Comparison of ENCODE assay signal across 16 mouse cellular contexts in genomic region chr7:120960601-120961000, GRCm38 (mm10). TPM values are rescaled to one million over a fixed set of nuclear protein-coding genes. Genes with fewer than 3 reads are reported as not detected.
DNase-seq lines count a peak whose midpoint lies in the region; ATAC-seq and TF ChIP-seq lines count a peak whose summit lies in the region.
"Had no signal": no experiment of that assay in that cellular context is flagged by ENCODE, and none has a peak within 500 bp of the region (broad histone marks: within the 10 kb centered on the region; RNA-seq: fewer than 3 reads in every experiment).

No protein-coding gene starts in this region.

- H3K27me3 ChIP-seq in intestine, embryonic 14.5 days (replicated peaks; ENCODE audit: control insufficient read depth, insufficient read depth, low read length), result no peaks in the 10 kb centered on the region
- no peaks in the 10 kb centered on the region for H3K27me3 ChIP-seq in intestine, embryonic 15.5 days (replicated peaks)
- no peaks in the 10 kb centered on the region for H3K27me3 ChIP-seq in lung, postnatal 0 days (replicated peaks; ENCODE audit: insufficient read depth, low read length)
- no peaks in the 10 kb centered on the region for H3K27me3 ChIP-seq in intestine, embryonic 16.5 days (replicated peaks; ENCODE audit: control insufficient read depth, insufficient read depth, low read length)
- H3K27me3 ChIP-seq: limb, embryonic 15.5 days had no signal

- H3K4me3 ChIP-seq in intestine, embryonic 14.5 days (ENCODE audit: low read depth, low read length), result no peak overlapping the region
- H3K4me3 ChIP-seq in intestine, embryonic 15.5 days (replicated peaks), result no peak overlapping the region
- H3K4me3 ChIP-seq in lung, postnatal 0 days (ENCODE audit: low read depth, low read length), result no peak overlapping the region
- no peak overlapping the region for H3K4me3 ChIP-seq in intestine, embryonic 16.5 days (ENCODE audit: low read length)
- H3K4me3 ChIP-seq: left cerebral cortex, adult 2 months; limb, embryonic 15.5 days had no signal

- no peak for ATAC-seq in intestine, embryonic 14.5 days (replicated peaks; ENCODE audit: low FRiP score, low TSS enrichment, low read depth)
- ATAC-seq in intestine, embryonic 15.5 days, result no peak; the same call in 1 of the 2 replicates
- no peak for ATAC-seq in lung, postnatal 0 days
- peak; percentile 44; the same call in 1 of the 2 replicates for ATAC-seq in intestine, embryonic 16.5 days
- ATAC-seq: inflammation-experienced regulatory T-cells, adult 6 months had no signal

- H3K36me3 ChIP-seq in intestine, embryonic 14.5 days (ENCODE audit: control insufficient read depth, insufficient read depth, low read length), result peaks cover 53% of the 10 kb centered on the region
- peaks cover 19% of the 10 kb centered on the region for H3K36me3 ChIP-seq in intestine, embryonic 15.5 days
- H3K36me3 ChIP-seq in lung, postnatal 0 days (ENCODE audit: insufficient read depth, low read length), result no peaks in the 10 kb centered on the region; the same call in 1 of the 2 replicates
- 0 out of 2 replicates have a peak, but pooled peaks cover 11% of the 10 kb centered on the region for H3K36me3 ChIP-seq in intestine, embryonic 16.5 days (ENCODE audit: control insufficient read depth, insufficient read depth, low read length)

- H3K9me3 ChIP-seq in intestine, embryonic 14.5 days (ENCODE audit: control insufficient read depth, low read length), result no peaks in the 10 kb centered on the region
- no peaks in the 10 kb centered on the region for H3K9me3 ChIP-seq in intestine, embryonic 15.5 days
- H3K9me3 ChIP-seq in lung, postnatal 0 days (ENCODE audit: low read length), result no peaks in the 10 kb centered on the region
- H3K9me3 ChIP-seq in intestine, embryonic 16.5 days (ENCODE audit: control insufficient read depth, low read length), result no peaks in the 10 kb centered on the region
- H3K9me3 ChIP-seq: limb, embryonic 15.5 days had no signal

- H3K27ac ChIP-seq in intestine, embryonic 14.5 days (ENCODE audit: low read depth), result no peak overlapping the region
- no peak overlapping the region for H3K27ac ChIP-seq in intestine, embryonic 15.5 days
- no peak overlapping the region for H3K27ac ChIP-seq in lung, postnatal 0 days (ENCODE audit: low read length)
- no peak overlapping the region for H3K27ac ChIP-seq in intestine, embryonic 16.5 days (ENCODE audit: low read length)
- H3K27ac ChIP-seq: left cerebral cortex, adult 2 months; limb, embryonic 15.5 days had no signal

- no peak overlapping the region for H3K9ac ChIP-seq in intestine, embryonic 14.5 days (ENCODE audit: low read length)
- no peak overlapping the region for H3K9ac ChIP-seq in intestine, embryonic 15.5 days
- no peak overlapping the region for H3K9ac ChIP-seq in lung, postnatal 0 days (replicated peaks; ENCODE audit: low read depth)
- no peak overlapping the region for H3K9ac ChIP-seq in intestine, embryonic 16.5 days (ENCODE audit: low read depth, low read length)
- H3K9ac ChIP-seq: limb, embryonic 15.5 days had no signal

- no peaks in the 10 kb centered on the region for H3K4me1 ChIP-seq in intestine, embryonic 14.5 days (replicated peaks; ENCODE audit: control insufficient read depth, insufficient read depth, low read length)
- H3K4me1 ChIP-seq in intestine, embryonic 15.5 days (replicated peaks), result peaks cover 3% of the 10 kb centered on the region; the same call in 1 of the 2 replicates
- H3K4me1 ChIP-seq in lung, postnatal 0 days (ENCODE audit: insufficient read depth, low read depth, low read length), result no peaks in the 10 kb centered on the region
- peaks cover 10% of the 10 kb centered on the region for H3K4me1 ChIP-seq in intestine, embryonic 16.5 days (ENCODE audit: control insufficient read depth, insufficient read depth, low read length)
- H3K4me1 ChIP-seq: limb, embryonic 15.5 days had no signal

- WGBS in intestine, embryonic 14.5 days, result 87% methylated on average over 6 of the region's 6 CpGs
- WGBS in intestine, embryonic 15.5 days, result 77% methylated on average over 6 of the region's 6 CpGs
- 83% methylated on average over 6 of the region's 6 CpGs for WGBS in lung, postnatal 0 days
- 79% methylated on average over 6 of the region's 6 CpGs for WGBS in intestine, embryonic 16.5 days

- peak; percentile 51 for DNase-seq in intestine, embryonic 14.5 days (ENCODE audit: low spot score)
- DNase-seq in lung, postnatal 0 days (ENCODE audit: low spot score), result no peak
- no peak for DNase-seq in lung, adult 18-20 months
- DNase-seq in thymus, postnatal 14 days, result peak; percentile 38
- DNase-seq in layer of hippocampus, adult 18-20 months (ENCODE audit: low spot score in 2 of 2), result no peak
- no peak for DNase-seq in heart, adult 8-10 months (ENCODE audit: low spot score)
- DNase-seq: adrenal gland, postnatal 25 days; heart, postnatal 14 days had no signal

- TF ChIP-seq EP300 in lung, postnatal 0 days (IDR thresholded peaks at IDR 0.05), result no peak

- TF ChIP-seq CTCF in lung, postnatal 0 days (IDR thresholded peaks at IDR 0.05), result peak; percentile 36

- H3K4me2 ChIP-seq in intestine, embryonic 14.5 days (ENCODE audit: low read length), result no peak overlapping the region
- H3K4me2 ChIP-seq in intestine, embryonic 15.5 days (replicated peaks), result no peak overlapping the region
- H3K4me2 ChIP-seq in lung, postnatal 0 days (replicated peaks; ENCODE audit: low read depth, low read length), result no peak overlapping the region
- H3K4me2 ChIP-seq in intestine, embryonic 16.5 days (ENCODE audit: low read depth, low read length), result no peak overlapping the region
- H3K4me2 ChIP-seq: limb, embryonic 15.5 days had no signal

RNA-seq across cellular contexts. Expression of gene Cdr2, which starts 21.5 kb away (rescaled TPM):
- polyA plus RNA-seq in intestine, embryonic 14.5 days (2014; fragmentation: Nextera tagmentation; extraction: Ambion mirVana), result 12.4 and 13.7 TPM in 2 replicates
- polyA plus RNA-seq in intestine, embryonic 15.5 days (2015; fragmentation: Nextera tagmentation; extraction: Ambion mirVana), result 13.1 and 15.7 TPM in 2 replicates
- 8.4 and 8.9 TPM in 2 replicates for polyA plus RNA-seq in lung, postnatal 0 days (2015; fragmentation: Nextera tagmentation; extraction: Ambion mirVana)
- polyA plus RNA-seq in intestine, embryonic 16.5 days (2015; fragmentation: Nextera tagmentation; extraction: Ambion mirVana), result 15.7 and 19.8 TPM in 2 replicates
- 1 to 10 TPM; 4.4 to 4.8 TPM for total RNA-seq in layer of hippocampus, adult 18-20 months (2021)
- total RNA-seq in heart, adult 8-10 months (2022), result 10 to 100 TPM in 1 of 4 experiments, 1 to 10 TPM in 3; 4.8 to 14.4 (median 7.2) TPM

RNA-seq across cellular contexts. Expression of gene Mfsd13b, which starts 21.7 kb away (rescaled TPM):
- 0.65 and 0.76 TPM in 2 replicates for polyA plus RNA-seq in intestine, embryonic 14.5 days (2014; fragmentation: Nextera tagmentation; extraction: Ambion mirVana)
- polyA plus RNA-seq in intestine, embryonic 15.5 days (2015; fragmentation: Nextera tagmentation; extraction: Ambion mirVana), result 0.15 and 0.60 TPM in 2 replicates
- 0.11 and 0.40 TPM in 2 replicates for polyA plus RNA-seq in lung, postnatal 0 days (2015; fragmentation: Nextera tagmentation; extraction: Ambion mirVana)
- 0.38 and 0.99 TPM in 2 replicates for polyA plus RNA-seq in intestine, embryonic 16.5 days (2015; fragmentation: Nextera tagmentation; extraction: Ambion mirVana)
- total RNA-seq in layer of hippocampus, adult 18-20 months (2021), result 1 to 10 TPM; 1.5 to 2.7 TPM
- total RNA-seq in heart, adult 8-10 months (2022), result not detected
- total RNA-seq: granulocyte monocyte progenitor cell, adult 5-6 weeks; heart, postnatal 14 days; megakaryocyte, adult 5-6 weeks had no signal
- polyA plus RNA-seq: inflammation-experienced regulatory T-cells, adult 6 months; stomach, embryonic 14.5 days had no signal

RNA-seq across cellular contexts. Expression of gene Polr3e, which starts 43.1 kb away (rescaled TPM):
- 27.7 and 30.5 TPM in 2 replicates for polyA plus RNA-seq in intestine, embryonic 14.5 days (2014; fragmentation: Nextera tagmentation; extraction: Ambion mirVana)
- polyA plus RNA-seq in intestine, embryonic 15.5 days (2015; fragmentation: Nextera tagmentation; extraction: Ambion mirVana), result 40.3 and 41.5 TPM in 2 replicates
- polyA plus RNA-seq in lung, postnatal 0 days (2015; fragmentation: Nextera tagmentation; extraction: Ambion mirVana), result 14.4 and 14.6 TPM in 2 replicates
- 37.5 and 37.9 TPM in 2 replicates for polyA plus RNA-seq in intestine, embryonic 16.5 days (2015; fragmentation: Nextera tagmentation; extraction: Ambion mirVana)
- 10 to 100 TPM; 24.3 to 28.0 TPM for total RNA-seq in layer of hippocampus, adult 18-20 months (2021)
- total RNA-seq in heart, adult 8-10 months (2022), result 1 to 10 TPM; 7.9 to 9.5 (median 8.6) TPM

Comparison
In these comparisons a context has a peak if more than half of its experiments do, and no peak if none do; other contexts are left out.
1. DNase-seq: peak in intestine, embryonic 14.5 days (single experiment) and thymus, postnatal 14 days (single experiment); none in lung, postnatal 0 days (single experiment), lung, adult 18-20 months (0 of 2), layer of hippocampus, adult 18-20 months (0 of 2) and heart, adult 8-10 months (single experiment).